Mouse (Mus musculus) lung, embryonic 15.5 days (tissue): Measurements from ENCODE around the gene Fam160a1. TPM values are rescaled to one million over a fixed set of nuclear protein-coding genes. Genes with fewer than 3 reads are reported as not detected.

Source experiments
- ATAC-seq: fragments of 200-750 bp; cut with Nextera tagmentation; 2 replicates; pipeline ENCODE4 v1.8.0; 2017; ENCODE audit warnings: moderate number of reproducible peaks, borderline replicate concordance; ENCODE audit not compliant: low FRiP score, low TSS enrichment; ENCODE audit errors: extremely low read depth
- H3K27ac ChIP-seq: fragments of 300-500 bp; sonication (generic); 2 replicates; pipeline ENCODE4 v1.5.1; 2015; ENCODE audit warnings: moderate library complexity, mild to moderate bottlenecking, inconsistent platforms
- H3K27me3 ChIP-seq: fragments of 300-500 bp; sonication (generic); 2 replicates; pipeline ENCODE4 v1.6.1; 2015; ENCODE audit warnings: inconsistent platforms
- H3K36me3 ChIP-seq: fragments of 300-500 bp; sonication (generic); 2 replicates; pipeline ENCODE4 v1.6.1; 2015; ENCODE audit warnings: inconsistent platforms
- H3K4me1 ChIP-seq: fragments of 300-500 bp; sonication (generic); 2 replicates; pipeline ENCODE4 v1.6.1; 2015; ENCODE audit warnings: inconsistent platforms
- H3K4me2 ChIP-seq: fragments of 300-500 bp; sonication (generic); 2 replicates; pipeline ENCODE4 v1.6.1; 2015; ENCODE audit warnings: inconsistent platforms, mild to moderate bottlenecking, moderate library complexity
- H3K4me3 ChIP-seq: fragments of 300-500 bp; sonication (generic); 2 replicates; pipeline ENCODE4 v1.5.1; 2015; ENCODE audit warnings: mild to moderate bottlenecking, inconsistent platforms
- H3K9ac ChIP-seq: fragments of 300-500 bp; sonication (generic); 2 replicates; pipeline ENCODE4 v1.6.1; 2015; ENCODE audit warnings: inconsistent platforms
- H3K9me3 ChIP-seq: fragments of 300-500 bp; sonication (generic); 2 replicates; pipeline ENCODE4 v1.6.1; 2016; ENCODE audit warnings: inconsistent platforms
- WGBS: fragments of 180-500 bp; shearing (Covaris S2); methylation state at CpG from one replicate; pipeline ENCODE4 v1.1.7; 2015; 5-methylcytosine and 5-hydroxymethylcytosine counted together
- polyA plus RNA-seq: library from polyadenylated mRNA; unstranded; fragments of >200 nt; fragmentation: Nextera tagmentation; extraction: Ambion mirVana; gene quantifications from 2 replicates; pipeline ENCODE4 v1.2.1, GENCODE M21; 2015

Gene Fam160a1
- polyA plus RNA-seq, 1 experiment from 2014 or later: 3.1 TPM

- WGBS: 60% methylated on average over 1 of the region's 1 CpGs
- no peak overlapping the region for H3K4me2 ChIP-seq
- no peaks in the 10 kb centered on the region for H3K9me3 ChIP-seq
- no peak for ATAC-seq
- H3K36me3 ChIP-seq: no peaks in the 10 kb centered on the region
- no peak overlapping the region for H3K27ac ChIP-seq
- H3K27me3 ChIP-seq: no peaks in the 10 kb centered on the region
- H3K4me1 ChIP-seq: peaks cover 9% of the 10 kb centered on the region
- H3K9ac ChIP-seq: no peak overlapping the region
- no peak overlapping the region for H3K4me3 ChIP-seq
Measured at GRCm38 (mm10) chr3:85846316-85846715, 29.2 kb upstream of the Fam160a1 start.

GRCm38 (mm10) chr3:85845341-85845740, 28.2 kb upstream of the Fam160a1 start:
- Histone ChIP-seq H3K9ac (no peak overlapping the region), H3K27me3 (no peaks in the 10 kb centered on the region), H3K9me3 (no peaks in the 10 kb centered on the region), H3K4me3 (no peak overlapping the region), H3K27ac (no peak overlapping the region), H3K36me3 (no peaks in the 10 kb centered on the region), H3K4me2 (no peak overlapping the region), H3K4me1 (peaks cover 9% of the 10 kb centered on the region)
- 70% methylated on average over 6 of the region's 6 CpGs for WGBS
- ATAC-seq: no peak

- peaks cover 9% of the 10 kb centered on the region for H3K4me1 ChIP-seq
- ATAC-seq: no peak
- no peak overlapping the region for H3K9ac ChIP-seq
- H3K27me3 ChIP-seq: no peaks in the 10 kb centered on the region
- H3K9me3 ChIP-seq: no peaks in the 10 kb centered on the region
- no peak overlapping the region for H3K4me3 ChIP-seq
- H3K36me3 ChIP-seq: no peaks in the 10 kb centered on the region
- H3K4me2 ChIP-seq: no peak overlapping the region
- peak overlapping the region; percentile 66 for H3K27ac ChIP-seq
Measured at GRCm38 (mm10) chr3:85842881-85843218, 25.8 kb upstream of the Fam160a1 start.

GRCm38 (mm10) chr3:85842177-85842880, 25.2 kb upstream of the Fam160a1 start:
- peaks cover 9% of the 10 kb centered on the region for H3K4me1 ChIP-seq
- H3K27ac ChIP-seq: peak overlapping the region; percentile 66
- no peak for ATAC-seq
- H3K4me3 ChIP-seq: no peak overlapping the region
- H3K36me3 ChIP-seq: no peaks in the 10 kb centered on the region
- no peaks in the 10 kb centered on the region for H3K9me3 ChIP-seq
- no peak overlapping the region for H3K4me2 ChIP-seq
- H3K9ac ChIP-seq: no peak overlapping the region
- WGBS: 20% methylated on average over 9 of the region's 9 CpGs
- H3K27me3 ChIP-seq: no peaks in the 10 kb centered on the region

- 15% methylated on average over 2 of the region's 2 CpGs for WGBS
- Histone ChIP-seq H3K27me3 (no peaks in the 10 kb centered on the region), H3K4me1 (peaks cover 9% of the 10 kb centered on the region), H3K9ac (no peak overlapping the region), H3K4me3 (no peak overlapping the region), H3K9me3 (no peaks in the 10 kb centered on the region), H3K4me2 (no peak overlapping the region), H3K27ac (peak overlapping the region; percentile 66; the same call in 1 of the 2 replicates), H3K36me3 (no peaks in the 10 kb centered on the region)
- no peak for ATAC-seq
Measured at GRCm38 (mm10) chr3:85841454-85842176, 24.5 kb upstream of the Fam160a1 start.

- Histone ChIP-seq H3K9me3 (no peaks in the 10 kb centered on the region), H3K4me2 (no peak overlapping the region), H3K27me3 (no peaks in the 10 kb centered on the region), H3K4me1 (no peaks in the 10 kb centered on the region), H3K27ac (no peak overlapping the region), H3K4me3 (no peak overlapping the region), H3K9ac (no peak overlapping the region), H3K36me3 (no peaks in the 10 kb centered on the region)
- WGBS: 67% methylated on average over 1 of the region's 1 CpGs
- ATAC-seq: no peak
Measured at GRCm38 (mm10) chr3:85833627-85834026, 16.5 kb upstream of the Fam160a1 start.

- no peak overlapping the region for H3K4me3 ChIP-seq
- no peaks in the 10 kb centered on the region for H3K27me3 ChIP-seq
- no peak overlapping the region for H3K4me2 ChIP-seq
- 72% methylated on average over 10 of the region's 10 CpGs for WGBS
- H3K4me1 ChIP-seq: no peaks in the 10 kb centered on the region
- no peaks in the 10 kb centered on the region for H3K9me3 ChIP-seq
- no peak overlapping the region for H3K27ac ChIP-seq
- no peak overlapping the region for H3K9ac ChIP-seq
- no peak for ATAC-seq
- H3K36me3 ChIP-seq: no peaks in the 10 kb centered on the region
Measured at GRCm38 (mm10) chr3:85832490-85833155, 15.5 kb upstream of the Fam160a1 start.

- H3K9me3 ChIP-seq: no peaks in the 10 kb centered on the region
- no peak overlapping the region for H3K4me3 ChIP-seq
- no peaks in the 10 kb centered on the region for H3K36me3 ChIP-seq
- H3K4me1 ChIP-seq: no peaks in the 10 kb centered on the region
- WGBS: 70% methylated on average over 1 of the region's 1 CpGs
- no peak overlapping the region for H3K4me2 ChIP-seq
- no peaks in the 10 kb centered on the region for H3K27me3 ChIP-seq
- no peak overlapping the region for H3K9ac ChIP-seq
- ATAC-seq: no peak
- no peak overlapping the region for H3K27ac ChIP-seq
Measured at GRCm38 (mm10) chr3:85831785-85832184, 14.7 kb upstream of the Fam160a1 start.

- WGBS: 37% methylated on average over 4 of the region's 4 CpGs
- Histone ChIP-seq H3K36me3 (no peaks in the 10 kb centered on the region), H3K4me1 (no peaks in the 10 kb centered on the region), H3K9me3 (no peaks in the 10 kb centered on the region), H3K27ac (no peak overlapping the region), H3K4me2 (no peak overlapping the region), H3K27me3 (no peaks in the 10 kb centered on the region), H3K4me3 (no peak overlapping the region), H3K9ac (no peak overlapping the region)
- no peak for ATAC-seq
Measured at GRCm38 (mm10) chr3:85829047-85829446, 12.0 kb upstream of the Fam160a1 start.

- Histone ChIP-seq H3K27me3 (no peaks in the 10 kb centered on the region), H3K4me3 (no peak overlapping the region), H3K36me3 (no peaks in the 10 kb centered on the region), H3K4me1 (no peaks in the 10 kb centered on the region), H3K4me2 (no peak overlapping the region), H3K9ac (no peak overlapping the region), H3K9me3 (no peaks in the 10 kb centered on the region), H3K27ac (no peak overlapping the region)
- 71% methylated on average over 6 of the region's 6 CpGs for WGBS
- no peak for ATAC-seq
Measured at GRCm38 (mm10) chr3:85827815-85828214, 10.7 kb upstream of the Fam160a1 start.

GRCm38 (mm10) chr3:85827283-85827682, 10.2 kb upstream of the Fam160a1 start:
- H3K36me3 ChIP-seq: no peaks in the 10 kb centered on the region
- no peak overlapping the region for H3K9ac ChIP-seq
- no peak overlapping the region for H3K27ac ChIP-seq

More at GRCm38 (mm10) chr3:85827283-85827682, 10.2 kb upstream of the Fam160a1 start:
- ATAC-seq: no peak
- H3K4me2 ChIP-seq: no peak overlapping the region
- H3K9me3 ChIP-seq: no peaks in the 10 kb centered on the region
- no peaks in the 10 kb centered on the region for H3K27me3 ChIP-seq
- H3K4me1 ChIP-seq: no peaks in the 10 kb centered on the region
- no peak overlapping the region for H3K4me3 ChIP-seq
- 68% methylated on average over 4 of the region's 4 CpGs for WGBS
